Mouse (Mus musculus) gastrocnemius, postnatal 25 days (tissue): Measurements from ENCODE around the gene Smarcd2. TPM values are rescaled to one million over a fixed set of nuclear protein-coding genes. Genes with fewer than 3 reads are reported as not detected.

Experiments used
- DNase-seq: peaks from one replicate; pipeline ENCODE4 v3.0.0; 2022
- long read RNA-seq, 2 experiments: library from polyadenylated mRNA; stranded (forward); transcript quantifications; one replicate each; pipeline ENCODE4 v2.0.0; 2021
- total RNA-seq, 2 experiments: library from RNA; stranded (reverse); gene quantifications; 1 replicate in 1 of 2; 2 replicates in 1 of 2; pipeline ENCODE4 v1.2.3; 2021

Smarcd2 gene
- total RNA-seq, result 10 to 100 TPM; 10.3 to 16.6 TPM
- long read RNA-seq, experiment 1, transcript Smarcd2-201 (13 exons, 2,747 nt), result major isoform, 5 of 11 reads
- long read RNA-seq, experiment 1, partial matches to known transcripts, result 0 of 11 reads
- long read RNA-seq, experiment 1, other reads (novel, unspliced or antisense), result 6 of 11 reads
- long read RNA-seq, experiment 2, transcript Smarcd2-201 (13 exons, 2,747 nt), result major isoform, 14 of 19 reads
- long read RNA-seq, experiment 2, partial matches to known transcripts, result 1 of 19 reads
- long read RNA-seq, experiment 2, other reads (novel, unspliced or antisense), result 4 of 19 reads

DNA sequence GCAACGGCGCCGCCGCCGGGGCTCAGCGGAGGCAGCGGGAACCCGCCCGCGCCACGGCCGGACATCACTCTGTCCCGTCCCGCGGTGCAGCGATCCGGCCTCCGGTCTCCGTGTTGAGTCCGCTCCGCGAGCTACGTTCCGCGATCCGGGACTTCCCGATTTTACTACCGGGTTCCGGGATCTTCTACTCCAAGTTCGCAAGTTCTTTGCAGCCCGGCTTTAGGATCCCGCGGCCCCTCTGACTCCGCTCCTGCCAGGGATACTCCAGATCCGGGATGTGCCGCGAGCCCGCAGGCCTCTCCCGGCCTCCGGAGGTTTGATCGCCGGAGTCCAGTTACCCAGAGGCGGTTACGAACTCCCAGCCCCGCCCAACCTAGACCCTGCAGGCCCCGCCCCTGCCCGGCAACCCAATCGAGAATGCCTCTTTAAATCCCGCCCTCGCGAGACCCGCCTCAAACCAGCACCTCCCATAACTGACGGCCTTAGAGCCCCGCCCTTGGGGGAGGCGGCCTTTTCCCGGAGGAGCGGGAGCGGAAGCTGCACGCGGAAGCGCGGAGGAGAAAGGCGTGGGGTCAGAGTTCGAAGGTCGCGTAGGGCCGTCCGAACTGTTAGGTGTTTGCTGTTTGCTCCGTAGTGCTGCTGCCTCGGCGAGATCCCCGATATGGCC is at the start of gene Smarcd2:
Gene Smarcd2, minus strand, starts transcription at position 329 of the 667 bp plus-strand sequence.
- peak; percentile 100 for DNase-seq

DNA sequence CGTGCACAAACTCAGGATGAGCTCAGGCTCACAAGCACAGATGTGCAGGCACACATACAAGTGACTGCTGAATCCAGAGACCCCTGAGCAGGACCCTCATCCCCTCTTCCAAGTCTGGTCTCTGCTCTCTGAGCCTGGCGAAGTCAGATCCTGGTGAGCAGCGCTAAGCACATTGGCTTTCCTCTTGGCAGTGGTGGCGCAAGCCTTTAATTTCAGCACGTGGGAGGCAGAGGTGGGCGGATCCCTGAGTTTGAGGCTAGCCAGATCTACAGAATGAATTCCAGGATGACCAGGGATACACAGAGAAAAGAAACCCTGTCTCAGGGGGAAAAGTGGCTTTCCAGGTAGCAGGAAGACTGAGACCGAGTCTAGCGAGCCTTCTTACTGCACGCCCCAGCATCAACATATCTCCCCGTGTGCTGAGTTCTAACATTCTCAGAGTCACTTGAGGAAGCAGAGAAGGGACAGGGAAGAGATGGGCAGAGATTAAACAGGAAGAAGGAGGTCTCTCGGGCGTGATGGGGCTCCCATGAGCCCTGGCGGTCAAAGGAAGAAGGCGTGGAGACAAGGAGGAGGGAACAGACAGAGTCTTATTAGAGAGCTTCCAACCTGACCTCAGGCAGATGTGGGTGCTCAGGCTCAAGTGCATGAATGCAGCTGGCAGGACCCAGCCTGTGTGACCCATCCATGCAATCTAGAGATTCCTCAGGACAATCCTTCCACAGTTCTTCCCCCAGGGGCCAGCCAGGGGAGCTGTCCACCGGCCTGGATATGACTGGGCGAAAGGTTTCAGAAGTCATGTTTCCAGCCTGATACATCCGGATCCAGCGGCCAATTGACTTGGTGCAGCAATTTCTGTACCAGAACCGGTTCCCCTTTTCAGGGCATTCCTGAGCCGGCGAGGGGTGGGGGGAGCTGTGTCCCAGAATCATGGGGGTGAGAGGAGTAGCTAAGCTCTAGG is 45.9 kb upstream of the Smarcd2 start:
- DNase-seq, result no peak

DNA sequence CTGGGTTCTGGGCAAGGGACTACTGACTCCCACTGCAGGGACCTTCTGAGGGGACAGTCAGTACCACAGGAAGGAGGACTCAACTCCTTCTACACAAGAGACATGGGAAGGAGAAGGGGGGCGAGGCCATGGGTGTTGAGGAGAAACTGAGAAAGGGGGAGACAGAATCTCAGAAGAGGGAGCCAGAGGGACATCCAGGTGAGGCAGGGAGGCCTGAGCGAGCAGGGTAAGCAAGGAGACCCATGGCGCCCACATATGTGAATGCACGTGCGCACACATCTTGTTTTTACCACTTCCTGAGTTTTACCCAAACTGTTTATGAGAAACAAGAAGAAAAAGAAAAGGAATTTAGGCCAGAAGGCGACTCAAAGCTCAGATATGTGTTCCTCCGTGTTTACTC is 45.0 kb upstream of the Smarcd2 start:
- no peak for DNase-seq

DNA sequence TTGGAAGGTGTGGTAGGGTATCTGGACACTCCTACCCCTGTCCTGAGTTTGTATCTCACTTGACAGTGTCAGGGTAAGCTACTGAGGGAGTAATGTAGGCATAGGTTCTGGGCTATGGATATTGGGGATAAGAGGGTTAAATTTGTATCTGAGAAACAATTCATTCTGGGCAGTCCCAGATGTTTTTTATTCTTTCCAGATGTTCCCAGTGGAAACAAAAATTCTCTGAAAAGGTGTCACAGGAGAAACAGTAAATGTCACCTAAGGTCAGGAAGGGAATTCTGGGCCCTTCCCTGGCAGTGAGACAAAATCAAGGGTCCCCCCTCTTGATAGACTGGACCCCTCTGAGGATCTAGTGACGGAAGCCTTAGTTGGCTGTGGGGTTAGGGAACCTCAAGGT is 43.6 kb upstream of the Smarcd2 start:
- no peak for DNase-seq

DNA sequence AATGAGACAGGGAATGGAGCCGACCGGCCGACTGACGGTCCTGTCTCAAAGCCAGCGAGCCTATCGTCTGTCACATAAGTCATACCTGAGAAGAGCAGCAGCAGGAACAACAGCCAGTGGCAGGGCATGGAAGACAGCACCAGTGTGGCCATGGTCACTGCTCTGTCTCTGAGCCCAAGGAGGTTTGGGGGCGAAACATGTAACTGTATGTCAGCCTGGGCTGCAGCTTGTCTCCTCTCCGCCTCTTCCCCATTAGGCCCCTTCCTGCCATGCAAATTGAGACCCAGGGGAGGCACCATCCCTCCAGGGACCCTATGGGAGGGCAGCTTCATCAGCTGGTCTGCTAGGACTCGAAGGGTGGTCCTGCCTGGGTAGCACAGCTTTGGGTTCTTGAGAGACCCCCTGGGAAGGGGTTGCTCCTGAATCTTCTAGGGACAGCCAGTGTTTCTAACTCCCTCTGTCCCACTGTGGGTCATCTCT is 41.6 kb upstream of the Smarcd2 start, which contains the start of gene Cd79b:
Gene Cd79b, minus strand, starts transcription at position 430 of the 480 bp plus-strand sequence.
- DNase-seq, result no peak

DNA sequence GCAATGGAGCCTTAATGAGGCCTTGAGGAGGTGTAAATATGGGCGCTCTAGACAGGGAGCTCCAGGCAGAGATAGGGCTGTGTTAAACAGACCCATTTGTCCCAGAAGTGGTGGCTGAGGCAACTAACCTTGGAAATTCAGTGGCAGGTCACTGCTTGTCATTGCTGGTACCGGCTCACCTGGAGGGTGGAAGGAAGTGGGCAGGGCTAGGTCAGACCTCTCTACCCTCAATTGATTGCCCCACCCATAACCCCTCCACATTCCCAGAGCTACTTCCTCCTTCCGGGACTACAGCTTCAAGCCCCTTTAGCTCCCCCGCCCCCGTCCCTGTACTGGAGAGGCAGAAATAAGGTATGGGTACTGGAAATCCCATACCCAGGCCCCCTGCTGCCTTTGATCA is 40.8 kb upstream of the Smarcd2 start:
- no peak for DNase-seq

DNA sequence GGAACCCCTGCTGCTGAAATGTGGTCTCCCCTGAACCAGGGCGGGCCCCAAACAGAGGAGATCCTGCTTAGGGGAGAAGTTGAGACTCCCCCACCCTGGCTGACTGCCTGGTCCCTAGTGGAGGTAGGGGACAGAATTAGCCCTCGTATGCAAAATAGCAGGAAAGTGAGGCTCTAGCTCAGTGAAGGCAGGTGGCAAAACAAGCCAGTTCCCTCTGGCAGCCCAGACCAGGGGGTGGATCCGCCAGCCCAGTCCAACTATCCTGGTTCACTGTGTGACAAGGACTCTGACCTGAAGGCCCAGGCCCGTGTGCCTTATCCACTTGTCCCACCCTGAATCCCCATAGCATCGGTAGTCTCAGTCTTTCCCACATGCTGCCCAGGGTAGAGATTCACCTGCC is 37.4 kb upstream of the Smarcd2 start:
- no peak for DNase-seq

DNA sequence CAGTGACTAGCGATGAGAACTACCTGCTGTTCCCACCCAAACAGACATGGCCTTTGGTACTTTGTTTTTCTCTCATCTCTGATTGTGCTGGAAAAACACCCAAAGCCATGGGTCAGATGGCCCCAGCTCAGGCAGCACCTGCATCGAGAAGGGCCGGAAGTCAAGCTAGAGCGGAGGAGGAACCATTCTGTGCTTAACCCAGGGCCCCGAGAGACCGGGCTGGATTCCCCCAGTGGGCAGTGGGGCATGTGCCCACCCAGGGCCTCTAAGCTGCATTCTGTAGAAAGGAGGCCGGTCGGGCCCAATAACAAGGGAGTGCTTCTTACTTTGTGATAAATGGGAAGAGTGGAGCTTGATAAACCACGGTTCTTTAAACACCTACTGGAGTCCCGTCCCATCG is 35.4 kb upstream of the Smarcd2 start:
- no peak for DNase-seq

DNA sequence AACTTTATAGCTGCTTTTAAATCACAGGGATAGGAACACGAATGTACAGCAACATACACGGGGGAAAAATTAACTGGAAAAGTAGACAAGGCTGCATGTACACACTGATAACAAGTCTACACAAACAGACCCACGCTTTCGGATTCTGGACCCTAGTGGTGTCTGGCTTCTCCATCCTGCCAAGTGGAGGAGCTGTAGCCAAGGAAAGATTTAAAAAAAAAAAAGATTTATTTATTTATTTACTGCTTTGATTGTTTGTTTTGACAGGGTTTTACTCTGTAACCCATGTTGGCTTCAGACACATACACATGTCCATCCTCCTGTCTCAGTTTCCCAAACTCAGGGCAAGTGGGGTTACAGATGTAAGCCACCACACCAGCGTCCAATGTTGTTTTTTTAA is 34.7 kb upstream of the Smarcd2 start:
- no peak for DNase-seq

DNA sequence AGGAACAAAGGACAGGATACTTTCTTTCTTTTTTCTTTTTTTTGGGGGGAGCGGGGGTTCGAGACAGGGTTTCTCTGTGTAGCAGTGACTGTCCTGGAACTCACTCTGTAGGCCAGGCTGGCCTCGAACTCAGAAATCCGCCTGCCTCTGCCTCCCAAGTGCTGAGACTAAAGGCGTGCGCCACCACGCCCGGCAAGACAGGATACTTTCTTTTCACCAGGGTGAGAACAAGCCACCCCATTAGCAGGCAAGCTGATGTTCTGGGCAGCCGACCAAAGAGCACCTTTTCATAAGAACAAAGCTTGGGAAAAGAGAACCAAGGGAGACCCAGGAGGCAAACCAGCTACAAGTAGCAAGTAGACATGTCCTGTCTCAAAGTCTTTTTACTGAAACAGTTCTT is 34.0 kb upstream of the Smarcd2 start:
- no peak for DNase-seq

DNA sequence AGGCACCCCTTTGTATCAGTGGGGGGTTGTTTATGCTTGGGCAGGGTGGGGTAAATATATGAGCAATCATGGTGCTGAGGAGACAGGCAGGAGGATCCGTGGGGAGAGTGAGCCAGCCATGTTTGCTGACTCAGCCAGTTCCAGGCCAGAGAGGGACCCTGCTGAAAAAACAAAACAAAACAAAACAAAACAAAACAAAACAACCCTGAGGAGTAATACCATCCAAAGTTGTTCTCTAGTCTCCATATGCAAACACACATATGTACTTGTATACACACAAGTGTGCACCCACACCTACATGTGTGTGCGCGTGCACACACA is 33.3 kb upstream of the Smarcd2 start:
- no peak for DNase-seq

DNA sequence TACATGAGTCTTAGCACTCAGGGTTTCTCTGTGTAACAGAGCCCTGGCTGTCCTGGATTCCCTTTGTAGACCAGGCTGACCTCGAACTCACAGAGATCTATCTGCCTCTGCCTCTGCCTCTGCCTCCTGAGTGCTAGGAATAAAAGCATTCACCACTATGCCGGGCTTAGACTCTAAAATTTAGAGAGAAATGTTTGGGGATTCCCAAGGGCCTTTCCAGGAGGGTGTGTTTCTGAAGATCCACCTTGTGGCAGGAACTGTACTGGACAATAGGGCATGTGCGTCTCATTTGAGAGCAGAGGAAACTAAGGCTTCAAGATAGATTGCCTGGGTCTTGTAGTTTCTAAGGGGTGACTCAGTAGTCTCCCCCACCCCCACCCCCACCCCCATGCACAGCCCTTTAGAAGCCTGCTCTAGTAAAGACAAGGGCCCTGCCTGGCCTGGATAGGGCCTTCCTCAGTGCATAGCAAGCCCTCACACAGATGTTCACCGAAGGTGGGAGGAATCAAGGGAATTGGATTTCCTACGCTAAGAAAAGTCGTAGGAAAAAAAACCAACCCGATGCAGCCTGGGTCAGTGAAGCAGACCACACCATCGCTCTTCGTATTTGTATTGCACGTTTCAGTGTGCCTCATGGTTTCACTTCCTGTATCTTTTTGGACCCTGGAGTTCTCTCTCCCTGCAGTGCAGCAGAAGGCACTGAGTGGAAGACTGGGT is 32.7 kb upstream of the Smarcd2 start:
- no peak for DNase-seq

DNA sequence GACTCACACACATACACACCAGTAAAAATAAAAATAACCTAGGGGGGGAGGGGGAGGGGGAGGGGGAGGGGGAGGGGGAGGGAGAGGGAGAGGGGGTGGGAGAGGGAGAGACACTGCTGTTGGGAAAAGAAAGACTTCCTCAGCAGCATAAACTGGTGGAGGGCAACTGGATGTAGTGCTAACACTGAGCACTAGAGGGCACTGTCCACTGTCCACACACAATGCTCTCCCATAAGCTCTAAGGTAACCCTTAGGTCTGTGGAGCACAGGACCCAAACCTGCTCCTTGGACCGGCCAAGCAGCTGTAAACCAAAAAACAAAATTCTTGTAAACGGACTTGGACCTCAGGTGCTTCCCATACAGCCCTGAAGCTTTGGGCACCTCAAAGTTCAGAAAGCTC is 29.9 kb upstream of the Smarcd2 start:
- no peak for DNase-seq

DNA sequence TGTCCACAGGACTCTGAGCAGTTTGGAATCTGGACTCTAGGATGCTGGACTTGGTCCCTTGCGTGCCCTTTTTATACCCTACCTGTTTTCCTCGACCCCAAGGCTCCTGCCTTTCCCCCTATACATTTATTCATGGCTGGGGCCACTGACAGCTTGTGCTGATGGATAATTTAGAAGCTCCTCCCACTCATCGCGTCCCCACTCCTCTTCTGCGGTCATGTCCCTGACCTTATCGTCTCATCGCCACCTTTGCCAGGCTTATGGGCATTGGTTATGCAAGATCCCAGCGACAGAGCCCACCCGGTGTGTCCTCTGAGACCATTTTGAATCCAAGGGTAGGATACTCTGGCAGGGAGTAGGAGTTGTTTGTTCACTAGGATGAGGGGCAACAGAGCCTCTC is 29.0 kb upstream of the Smarcd2 start, which contains the start of gene Gh:
Gene Gh, minus strand, starts transcription at position 101 of the 400 bp plus-strand sequence.
- DNase-seq, result no peak

DNA sequence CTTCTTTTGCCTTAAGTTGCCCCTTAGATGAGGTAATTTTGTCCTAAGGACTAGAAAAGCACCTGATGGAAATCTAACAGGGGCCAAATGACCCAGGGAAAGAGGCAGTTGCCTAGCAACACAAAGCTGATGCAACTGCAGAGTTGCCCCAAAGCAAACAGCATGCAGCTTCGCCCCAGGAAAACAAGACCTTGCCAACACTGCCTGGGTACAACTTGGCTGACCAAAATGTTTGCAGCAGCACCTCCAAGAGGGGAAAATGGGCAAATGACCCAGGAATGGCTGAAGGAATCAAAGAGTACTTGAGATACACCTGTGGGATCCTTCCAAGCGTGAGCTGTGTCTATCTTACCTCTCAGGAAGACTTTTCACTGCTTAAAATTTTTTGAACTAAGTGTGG is 19.1 kb upstream of the Smarcd2 start:
- DNase-seq, result no peak

DNA sequence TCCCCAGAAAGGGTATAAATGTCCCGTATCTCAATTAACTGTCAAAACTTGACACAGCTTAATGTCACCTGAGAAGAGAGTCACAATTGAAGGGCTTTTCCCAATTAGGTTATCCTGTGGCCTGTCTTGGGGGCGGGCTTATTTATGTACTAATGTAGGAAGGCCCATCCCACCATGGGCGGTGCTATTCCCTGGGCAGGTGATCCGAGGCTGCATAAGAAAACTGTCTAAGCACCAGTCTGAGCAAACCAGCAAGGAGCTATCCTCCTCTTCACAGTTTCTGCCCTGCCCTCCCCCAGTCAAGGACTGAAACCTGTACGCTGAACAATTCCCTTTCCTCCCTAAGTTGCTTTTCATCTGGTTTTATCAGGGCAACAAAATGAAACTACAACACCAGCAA is 17.6 kb upstream of the Smarcd2 start:
- DNase-seq, result no peak

DNA sequence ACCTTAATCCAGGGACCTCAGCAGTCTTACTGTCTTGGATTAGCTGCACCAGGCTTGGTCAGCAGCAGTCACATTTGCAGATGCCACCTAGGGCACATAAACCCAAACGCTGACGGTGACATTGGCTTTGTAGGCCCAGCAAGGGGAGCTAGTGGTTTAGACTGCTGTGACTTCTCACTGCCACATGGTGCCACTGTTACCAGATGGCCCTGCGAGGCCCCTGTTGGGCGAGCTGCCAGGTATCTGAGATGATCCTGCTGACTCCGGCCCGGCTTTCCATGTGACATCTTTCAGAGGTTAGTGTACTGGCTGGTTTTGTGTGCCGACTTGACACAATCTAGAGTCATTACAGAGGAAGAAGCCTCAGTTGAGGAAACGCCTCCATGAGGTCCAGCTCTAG is 16.6 kb upstream of the Smarcd2 start:
- DNase-seq, result peak; percentile 66

DNA sequence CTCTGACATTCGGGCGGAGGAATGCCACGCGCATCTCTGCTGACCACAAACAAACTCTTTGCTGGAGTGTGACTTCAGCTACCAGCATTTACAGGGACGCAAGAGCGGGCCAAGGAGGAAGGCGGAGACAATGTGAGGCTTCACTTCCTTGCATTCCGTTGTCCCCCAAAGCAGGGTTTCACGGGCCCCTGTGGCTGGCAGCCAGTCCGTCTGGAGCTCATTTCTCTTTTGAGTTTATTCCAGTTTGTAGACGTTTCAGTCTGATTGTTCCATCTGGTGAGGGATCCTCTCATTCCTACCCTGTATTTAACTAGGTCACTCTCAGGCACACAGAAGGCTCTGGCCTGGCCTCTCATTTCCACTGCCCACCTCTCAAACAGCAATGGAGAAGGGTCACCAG is 14.2 kb upstream of the Smarcd2 start:
- no peak for DNase-seq

DNA sequence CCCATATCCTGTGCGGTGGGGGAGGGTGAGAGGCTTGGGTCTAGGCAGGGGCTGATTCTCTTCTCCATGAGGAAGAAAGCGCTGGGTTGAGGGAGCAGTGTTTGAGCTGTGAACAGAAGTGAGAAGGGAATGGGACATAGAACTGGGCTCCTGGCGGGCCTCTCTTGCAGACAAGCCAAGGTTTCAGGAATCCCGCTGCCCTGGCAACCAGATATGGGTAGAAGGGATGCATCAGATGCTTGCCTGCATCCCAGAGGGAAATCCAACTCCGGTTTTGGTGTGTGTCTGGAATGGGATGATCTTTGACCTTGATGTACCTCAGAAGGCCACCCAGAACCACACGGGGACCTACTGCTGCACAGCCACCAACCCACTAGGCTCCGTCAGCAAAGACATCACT is 13.4 kb upstream of the Smarcd2 start:
- no peak for DNase-seq

DNA sequence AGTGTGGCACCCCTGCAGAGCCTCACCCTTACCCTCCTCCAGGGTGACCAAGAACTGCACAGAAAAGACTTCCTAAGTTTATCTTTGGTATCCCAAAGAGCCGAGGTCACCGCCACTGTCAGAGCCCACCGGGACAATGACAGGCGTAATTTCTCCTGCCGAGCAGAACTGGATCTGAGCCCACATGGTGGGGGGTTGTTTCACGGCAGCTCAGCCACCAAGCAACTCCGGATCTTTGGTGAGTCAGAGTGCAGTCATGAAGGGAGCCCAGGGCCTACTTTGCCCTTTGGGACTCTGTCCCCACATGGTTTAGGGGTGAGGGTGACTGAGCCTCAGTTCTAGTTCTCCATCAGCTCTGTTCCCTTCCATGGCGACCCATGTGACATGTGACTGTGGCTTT is 11.4 kb upstream of the Smarcd2 start:
- DNase-seq, result no peak

DNA sequence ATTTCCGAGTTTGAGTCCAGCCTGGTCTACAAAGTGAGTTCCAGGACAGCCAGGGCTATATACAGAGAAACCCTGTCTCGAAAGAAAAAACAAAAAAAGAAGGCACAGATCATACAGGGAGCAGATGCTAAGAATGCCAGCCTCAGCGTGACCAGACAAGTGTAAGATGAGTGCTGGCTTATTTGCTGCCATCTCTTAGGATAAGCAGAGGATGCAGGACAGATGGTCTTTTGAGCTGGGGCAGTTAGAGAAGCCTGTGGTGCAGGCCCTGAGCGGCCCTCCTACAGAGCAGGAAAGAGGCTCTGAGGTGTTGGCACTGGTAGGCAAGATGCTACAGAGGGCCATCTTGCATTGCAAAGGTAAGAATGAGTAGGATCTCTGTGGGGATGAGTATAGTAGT is 10.6 kb upstream of the Smarcd2 start:
- no peak for DNase-seq

DNA sequence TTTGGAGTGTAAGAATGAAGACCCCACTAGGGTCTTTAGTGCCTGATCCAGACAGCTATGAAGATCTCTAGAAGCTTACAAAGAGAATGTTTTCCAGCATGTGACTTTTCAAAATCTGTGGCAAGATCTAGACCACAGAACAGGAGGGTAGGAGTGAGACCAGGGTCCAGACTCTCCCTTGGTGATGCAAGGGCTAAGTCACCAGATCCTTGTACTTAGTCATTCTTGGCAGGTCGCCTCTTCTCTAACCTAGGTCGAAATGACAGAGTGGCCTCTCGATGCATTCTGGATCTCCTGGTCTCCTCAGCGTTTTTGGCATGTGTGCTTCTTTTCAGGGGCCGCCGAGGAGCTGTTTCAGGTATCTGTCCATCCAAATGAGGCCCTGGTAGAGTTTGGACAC is 9.7 kb upstream of the Smarcd2 start:
- DNase-seq, result no peak
